9 mouse cellular contexts compared by ENCODE assay signal in the genomic region with DNA sequence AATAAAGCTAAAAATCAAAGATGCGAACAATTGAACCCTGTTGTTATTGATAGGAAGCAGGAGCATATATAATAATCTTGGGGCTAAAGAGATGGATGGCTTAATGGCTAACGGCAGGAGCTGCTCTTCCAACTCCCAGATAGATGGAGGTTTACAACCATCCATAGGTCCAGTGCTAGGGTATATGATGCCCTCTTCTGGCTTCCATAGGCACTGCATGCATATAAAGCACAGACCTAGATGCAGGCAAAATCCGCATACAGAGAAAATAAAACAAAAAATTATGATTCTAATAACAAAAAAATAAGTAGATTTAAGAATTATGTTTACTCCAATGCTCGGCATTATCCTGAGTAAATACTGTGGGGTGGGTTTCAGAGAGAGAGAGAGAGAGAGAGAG. TPM values are rescaled to one million over a fixed set of nuclear protein-coding genes. Genes with fewer than 3 reads are reported as not detected.
A peak's percentile ranks its signal among the peaks of the same experiment; 100 is the strongest.
DNase-seq lines count a peak whose midpoint lies in the region; ATAC-seq and TF ChIP-seq lines count a peak whose summit lies in the region.
"Had no signal": no experiment of that assay in that cellular context is flagged by ENCODE, and none has a peak within 500 bp of the region (broad histone marks: within the 10 kb centered on the region; RNA-seq: fewer than 3 reads in every experiment).

No protein-coding gene starts in this region.

- 83% methylated on average over 4 of the region's 4 CpGs for WGBS in forebrain, embryonic 14.5 days
- WGBS in forebrain, embryonic 11.5 days = 87% methylated on average over 4 of the region's 4 CpGs
- WGBS in liver, adult 2 months = 83% methylated on average over 4 of the region's 4 CpGs
- WGBS in liver, embryonic 11.5 days = 76% methylated on average over 4 of the region's 4 CpGs
- WGBS in forebrain, embryonic 15.5 days = 82% methylated on average over 4 of the region's 4 CpGs

- no peak overlapping the region for H3K4me3 ChIP-seq in forebrain, embryonic 14.5 days (ENCODE audit: low read depth, low read length)
- H3K4me3 ChIP-seq in forebrain, embryonic 11.5 days (ENCODE audit: low read depth, low read length) = no peak overlapping the region
- no peak overlapping the region for H3K4me3 ChIP-seq in liver, adult 2 months (ENCODE audit: insufficient read depth, low read depth, low read length)
- no peak overlapping the region for H3K4me3 ChIP-seq in liver, embryonic 11.5 days (ENCODE audit: low read depth, low read length)
- no peak overlapping the region for H3K4me3 ChIP-seq in forebrain, embryonic 15.5 days
- H3K4me3 ChIP-seq: heart, embryonic 15.5 days had no signal

- no peak overlapping the region for H3K4me2 ChIP-seq in forebrain, embryonic 14.5 days (ENCODE audit: low read length)
- no peak overlapping the region for H3K4me2 ChIP-seq in forebrain, embryonic 11.5 days (ENCODE audit: low read depth, low read length, severe bottlenecking)
- no peak overlapping the region for H3K4me2 ChIP-seq in liver, embryonic 11.5 days
- no peak overlapping the region for H3K4me2 ChIP-seq in forebrain, embryonic 15.5 days (replicated peaks)
- H3K4me2 ChIP-seq: heart, embryonic 15.5 days had no signal

- H3K27me3 ChIP-seq in forebrain, embryonic 14.5 days (replicated peaks; ENCODE audit: control insufficient read depth, insufficient read depth, low read length) = no peaks in the 10 kb centered on the region
- no peaks in the 10 kb centered on the region for H3K27me3 ChIP-seq in forebrain, embryonic 11.5 days (ENCODE audit: control insufficient read depth, insufficient read depth, low read length)
- H3K27me3 ChIP-seq in liver, adult 2 months (ENCODE audit: control insufficient read depth, insufficient read depth, low read length) = no peaks in the 10 kb centered on the region
- no peaks in the 10 kb centered on the region for H3K27me3 ChIP-seq in liver, embryonic 11.5 days (replicated peaks; ENCODE audit: control insufficient read depth, insufficient read depth, low read length)
- H3K27me3 ChIP-seq in forebrain, embryonic 15.5 days = no peaks in the 10 kb centered on the region
- H3K27me3 ChIP-seq: heart, embryonic 15.5 days had no signal

- no peak for TF ChIP-seq POLR2A in liver, adult 2 months (IDR thresholded peaks at IDR 0.05; ENCODE audit: extremely low read depth, insufficient read depth, low read length)

- no peaks in the 10 kb centered on the region for H3K4me1 ChIP-seq in forebrain, embryonic 14.5 days (ENCODE audit: control insufficient read depth, insufficient read depth, low read length)
- H3K4me1 ChIP-seq in forebrain, embryonic 11.5 days (replicated peaks; ENCODE audit: control insufficient read depth, insufficient read depth, low read length) = no peaks in the 10 kb centered on the region
- H3K4me1 ChIP-seq in liver, adult 2 months (ENCODE audit: control insufficient read depth, insufficient read depth, low read length) = no peaks in the 10 kb centered on the region; the same call in 1 of the 2 replicates
- H3K4me1 ChIP-seq in liver, embryonic 11.5 days (replicated peaks; ENCODE audit: control insufficient read depth, insufficient read depth, low read length) = no peaks in the 10 kb centered on the region
- no peaks in the 10 kb centered on the region for H3K4me1 ChIP-seq in forebrain, embryonic 15.5 days

- peaks cover 78% of the 10 kb centered on the region for H3K36me3 ChIP-seq in forebrain, embryonic 14.5 days (ENCODE audit: control insufficient read depth, insufficient read depth, low read length)
- H3K36me3 ChIP-seq in forebrain, embryonic 11.5 days (ENCODE audit: control insufficient read depth, insufficient read depth, low read length) = peaks cover 2% of the 10 kb centered on the region; the same call in 1 of the 2 replicates
- peaks cover 40% of the 10 kb centered on the region for H3K36me3 ChIP-seq in liver, adult 2 months (ENCODE audit: control insufficient read depth, insufficient read depth, low read length)
- 0 out of 2 replicates have a peak, but pooled peaks cover 3% of the 10 kb centered on the region for H3K36me3 ChIP-seq in liver, embryonic 11.5 days (ENCODE audit: control insufficient read depth, insufficient read depth, low read length)
- H3K36me3 ChIP-seq in forebrain, embryonic 15.5 days = peaks cover 43% of the 10 kb centered on the region

- H3K9me3 ChIP-seq in forebrain, embryonic 14.5 days (replicated peaks; ENCODE audit: control insufficient read depth, low read length) = no peaks in the 10 kb centered on the region
- no peaks in the 10 kb centered on the region for H3K9me3 ChIP-seq in forebrain, embryonic 11.5 days (ENCODE audit: control insufficient read depth, low read length)
- H3K9me3 ChIP-seq in liver, embryonic 11.5 days (ENCODE audit: control insufficient read depth, low read length) = no peaks in the 10 kb centered on the region
- no peaks in the 10 kb centered on the region for H3K9me3 ChIP-seq in forebrain, embryonic 15.5 days
- H3K9me3 ChIP-seq: heart, embryonic 15.5 days had no signal

- H3K27ac ChIP-seq in forebrain, embryonic 14.5 days (ENCODE audit: low read depth, low read length) = no peak overlapping the region
- H3K27ac ChIP-seq in forebrain, embryonic 11.5 days (ENCODE audit: low read depth, low read length) = no peak overlapping the region
- no peak overlapping the region for H3K27ac ChIP-seq in liver, adult 2 months (replicated peaks; ENCODE audit: insufficient read depth, low read depth, low read length)
- H3K27ac ChIP-seq in liver, embryonic 11.5 days (ENCODE audit: low read depth, low read length) = no peak overlapping the region
- no peak overlapping the region for H3K27ac ChIP-seq in forebrain, embryonic 15.5 days (replicated peaks)
- H3K27ac ChIP-seq: heart, embryonic 15.5 days had no signal

- peak; percentile 33 for DNase-seq in forebrain, embryonic 14.5 days (ENCODE audit: low spot score)
- no peak for DNase-seq in forebrain, embryonic 11.5 days (ENCODE audit: low spot score)
- no peak for DNase-seq in liver, adult 2 months (ENCODE audit: extremely low read depth, low read depth, low spot score)
- no peak for DNase-seq in liver, embryonic 11.5 days (ENCODE audit: low spot score)
- peak; percentile 67 for DNase-seq in ZHBTc4 (ENCODE audit: low read depth, low spot score)
- peak; percentile 53 for DNase-seq in retina, postnatal 1 day
- DNase-seq in testis, postnatal 14 days (ENCODE audit: low spot score) = no peak

- no peak overlapping the region for H3K9ac ChIP-seq in forebrain, embryonic 14.5 days (ENCODE audit: low read length)
- no peak overlapping the region for H3K9ac ChIP-seq in forebrain, embryonic 11.5 days (ENCODE audit: low read length)
- H3K9ac ChIP-seq in liver, adult 2 months (ENCODE audit: low read depth, low read length) = no peak overlapping the region
- H3K9ac ChIP-seq in liver, embryonic 11.5 days (ENCODE audit: low read depth, low read length) = no peak overlapping the region
- H3K9ac ChIP-seq in forebrain, embryonic 15.5 days (replicated peaks) = no peak overlapping the region
- H3K9ac ChIP-seq: heart, embryonic 15.5 days had no signal

- H3K79me2 ChIP-seq in liver, adult 2 months (ENCODE audit: control insufficient read depth, insufficient read depth, low read length) = no peaks in the 10 kb centered on the region

- ATAC-seq in forebrain, embryonic 14.5 days = peak; percentile 63; the same call in 1 of the 2 replicates
- no peak for ATAC-seq in forebrain, embryonic 11.5 days (replicated peaks; ENCODE audit: low FRiP score)
- ATAC-seq in liver, embryonic 11.5 days (replicated peaks; ENCODE audit: low FRiP score) = no peak
- ATAC-seq in forebrain, embryonic 15.5 days (replicated peaks) = peak; percentile 58; the same call in 1 of the 2 replicates

- TF ChIP-seq CTCF in liver, adult 2 months (IDR thresholded peaks at IDR 0.05; ENCODE audit: low read depth, low read length) = peak; percentile 23; the same call in 1 of the 2 replicates

RNA-seq across cellular contexts. Expression of a gene that starts 27.5 kb away (rescaled TPM):
- polyA plus RNA-seq in forebrain, embryonic 14.5 days (2014; fragmentation: Nextera tagmentation; extraction: Ambion mirVana) = 20.0 and 24.8 TPM in 2 replicates
- polyA plus RNA-seq in forebrain, embryonic 11.5 days (2014; fragmentation: Nextera tagmentation; extraction: Ambion mirVana) = 34.2 and 36.3 TPM in 2 replicates
- total RNA-seq in liver, adult 2 months (2014; rRNA removed) = 44.0 and 49.7 TPM in 2 replicates
- 25.3 and 26.3 TPM in 2 replicates for polyA plus RNA-seq in liver, adult 2 months (2012; rRNA removed)
- polyA plus RNA-seq in liver, embryonic 11.5 days (2014; fragmentation: Nextera tagmentation; extraction: Ambion mirVana) = 28.3 and 28.9 TPM in 2 replicates
- polyA plus RNA-seq in forebrain, embryonic 15.5 days (2015; fragmentation: Nextera tagmentation; extraction: Ambion mirVana) = 30.4 and 31.9 TPM in 2 replicates

RNA-seq across cellular contexts. Expression of a gene that starts 35.7 kb away (rescaled TPM):
- 103 and 121 TPM in 2 replicates for polyA plus RNA-seq in forebrain, embryonic 14.5 days (2014; fragmentation: Nextera tagmentation; extraction: Ambion mirVana)
- 96.9 and 104 TPM in 2 replicates for polyA plus RNA-seq in forebrain, embryonic 11.5 days (2014; fragmentation: Nextera tagmentation; extraction: Ambion mirVana)
- total RNA-seq in liver, adult 2 months (2014; rRNA removed) = 49.3 and 61.1 TPM in 2 replicates
- 10.2 and 12.7 TPM in 2 replicates for polyA plus RNA-seq in liver, adult 2 months (2012; rRNA removed)
- polyA plus RNA-seq in liver, embryonic 11.5 days (2014; fragmentation: Nextera tagmentation; extraction: Ambion mirVana) = 95.0 and 103 TPM in 2 replicates
- polyA plus RNA-seq in forebrain, embryonic 15.5 days (2015; fragmentation: Nextera tagmentation; extraction: Ambion mirVana) = 115 and 118 TPM in 2 replicates

Comparison
In these comparisons a context has a peak if more than half of its experiments do, and no peak if none do; other contexts are left out.
1. ATAC-seq: peak in forebrain, embryonic 14.5 days (single experiment) and forebrain, embryonic 15.5 days (single experiment); none in forebrain, embryonic 11.5 days (single experiment) and liver, embryonic 11.5 days (single experiment).
2. DNase-seq: peak in forebrain, embryonic 14.5 days (single experiment), ZHBTc4 (single experiment) and retina, postnatal 1 day (single experiment); none in forebrain, embryonic 11.5 days (single experiment), liver, adult 2 months (single experiment), liver, embryonic 11.5 days (single experiment) and testis, postnatal 14 days (single experiment).